ENCODE assay signal across 8 mouse cellular contexts in genomic region chr19:5965280-5965679, GRCm38 (mm10). TPM values are rescaled to one million over a fixed set of nuclear protein-coding genes. Genes with fewer than 3 reads are reported as not detected.
A peak's percentile ranks its signal among the peaks of the same experiment; 100 is the strongest.
DNase-seq lines count a peak whose midpoint lies in the region; ATAC-seq and TF ChIP-seq lines count a peak whose summit lies in the region.
"Had no signal": no experiment of that assay in that cellular context is flagged by ENCODE, and none has a peak within 500 bp of the region (broad histone marks: within the 10 kb centered on the region; RNA-seq: fewer than 3 reads in every experiment).

No protein-coding gene starts in this region.

- H3K36me3 ChIP-seq in E14TG2a.4 (ENCODE audit: insufficient read depth, low read length), result peaks cover 21% of the 10 kb centered on the region
- H3K36me3 ChIP-seq in heart, embryonic 10.5 days, result peaks cover 15% of the 10 kb centered on the region
- no peaks in the 10 kb centered on the region for H3K36me3 ChIP-seq in lung, embryonic 16.5 days (ENCODE audit: control insufficient read depth, insufficient read depth, low read length)
- H3K36me3 ChIP-seq: neural tube, embryonic 13.5 days had no signal

- H3K9me3 ChIP-seq in E14TG2a.4 (ENCODE audit: low read length), result no peaks in the 10 kb centered on the region
- no peaks in the 10 kb centered on the region for H3K9me3 ChIP-seq in heart, embryonic 10.5 days
- H3K9me3 ChIP-seq in lung, embryonic 16.5 days (ENCODE audit: control insufficient read depth, low read length), result no peaks in the 10 kb centered on the region
- H3K9me3 ChIP-seq: neural tube, embryonic 13.5 days had no signal

- ATAC-seq in lung, embryonic 16.5 days (ENCODE audit: low read depth), result peak; percentile 48; the same call in 1 of the 2 replicates

- H3K4me1 ChIP-seq in E14TG2a.4 (replicated peaks; ENCODE audit: low read depth, low read length), result peaks cover 60% of the 10 kb centered on the region
- H3K4me1 ChIP-seq in heart, embryonic 10.5 days, result peaks cover 38% of the 10 kb centered on the region
- H3K4me1 ChIP-seq in lung, embryonic 16.5 days (replicated peaks; ENCODE audit: control insufficient read depth, insufficient read depth, low read length), result peaks cover 17% of the 10 kb centered on the region

- peak; percentile 87 for DNase-seq in ZHBTc4 (ENCODE audit: low read depth, low spot score)
- DNase-seq in embryo, embryonic 11 days, result peak; percentile 86
- DNase-seq in heart, embryonic 10.5 days (ENCODE audit: low spot score), result no peak
- peak; percentile 26 to 78 for DNase-seq in layer of hippocampus, adult 18-20 months (ENCODE audit: low spot score in 2 of 2)
- peak; percentile 75 to 82 for DNase-seq in right cerebral cortex, adult 2 months (ENCODE audit: low spot score in 2 of 2)

- no peak overlapping the region for H3K4me3 ChIP-seq in E14TG2a.4 (replicated peaks; ENCODE audit: low read length)
- no peak overlapping the region for H3K4me3 ChIP-seq in heart, embryonic 10.5 days
- no peak overlapping the region for H3K4me3 ChIP-seq in lung, embryonic 16.5 days (ENCODE audit: low read length)

- 5% methylated on average over 4 of the region's 4 CpGs for WGBS in heart, embryonic 10.5 days
- WGBS in lung, embryonic 16.5 days, result 1% methylated on average over 4 of the region's 4 CpGs

- H3K9ac ChIP-seq in lung, embryonic 16.5 days (ENCODE audit: low read length), result no peak overlapping the region

- H3K4me2 ChIP-seq in lung, embryonic 16.5 days (ENCODE audit: low read depth, low read length), result no peak overlapping the region

- H3K27ac ChIP-seq in heart, embryonic 10.5 days, result peak overlapping the region; percentile 86; the same call in 1 of the 2 replicates
- no peak overlapping the region for H3K27ac ChIP-seq in lung, embryonic 16.5 days (ENCODE audit: low read length)
- H3K27ac ChIP-seq: neural tube, embryonic 13.5 days had no signal

- H3K27me3 ChIP-seq in E14TG2a.4 (ENCODE audit: insufficient read depth, low read length), result no peaks in the 10 kb centered on the region
- H3K27me3 ChIP-seq in heart, embryonic 10.5 days (ENCODE audit: insufficient read depth, poor library complexity, severe bottlenecking), result no peaks in the 10 kb centered on the region
- H3K27me3 ChIP-seq in lung, embryonic 16.5 days (ENCODE audit: control insufficient read depth, insufficient read depth, low read depth, low read length), result no peaks in the 10 kb centered on the region
- H3K27me3 ChIP-seq: neural tube, embryonic 13.5 days had no signal

- TF ChIP-seq CTCF in E14TG2a.4 (conservative IDR thresholded peaks at IDR 0.05; ENCODE audit: low read length), result peak; percentile 86

RNA-seq across cellular contexts. Expression of gene Pola2, which starts 1.3 kb away (rescaled TPM):
- 70.0 and 80.7 TPM in 2 replicates for polyA plus RNA-seq in heart, embryonic 10.5 days (2016; fragmentation: Nextera tagmentation; extraction: Ambion mirVana)
- 1 to 10 TPM; 5.0 to 5.9 TPM for total RNA-seq in layer of hippocampus, adult 18-20 months (2021)
- polyA plus RNA-seq in lung, embryonic 16.5 days (2015; fragmentation: Nextera tagmentation; extraction: Ambion mirVana), result 64.2 and 70.0 TPM in 2 replicates

RNA-seq across cellular contexts. Expression of gene Slc22a20, which starts 20.7 kb away (rescaled TPM):
- not detected in 2 replicates for polyA plus RNA-seq in heart, embryonic 10.5 days (2016; fragmentation: Nextera tagmentation; extraction: Ambion mirVana)
- not detected for total RNA-seq in layer of hippocampus, adult 18-20 months (2021)
- polyA plus RNA-seq in lung, embryonic 16.5 days (2015; fragmentation: Nextera tagmentation; extraction: Ambion mirVana), result not detected in 2 replicates
- polyA plus RNA-seq: neural tube, embryonic 13.5 days had no signal

RNA-seq across cellular contexts. Expression of gene Cdc42ep2, which starts 40.7 kb away (rescaled TPM):
- 5.9 and 7.4 TPM in 2 replicates for polyA plus RNA-seq in heart, embryonic 10.5 days (2016; fragmentation: Nextera tagmentation; extraction: Ambion mirVana)
- total RNA-seq in layer of hippocampus, adult 18-20 months (2021), result 1 to 10 TPM; 4.3 to 4.6 TPM
- polyA plus RNA-seq in lung, embryonic 16.5 days (2015; fragmentation: Nextera tagmentation; extraction: Ambion mirVana), result 15.6 and 17.1 TPM in 2 replicates

RNA-seq across cellular contexts. Expression of gene Capn1, which starts 50.4 kb away (rescaled TPM):
- polyA plus RNA-seq in heart, embryonic 10.5 days (2016; fragmentation: Nextera tagmentation; extraction: Ambion mirVana), result 7.3 and 7.4 TPM in 2 replicates
- 10 to 100 TPM; 23.2 to 24.8 TPM for total RNA-seq in layer of hippocampus, adult 18-20 months (2021)
- 12.3 and 12.8 TPM in 2 replicates for polyA plus RNA-seq in lung, embryonic 16.5 days (2015; fragmentation: Nextera tagmentation; extraction: Ambion mirVana)

RNA-seq across cellular contexts. Expression of gene Dpf2, which starts 52.5 kb away (rescaled TPM):
- 134 and 150 TPM in 2 replicates for polyA plus RNA-seq in heart, embryonic 10.5 days (2016; fragmentation: Nextera tagmentation; extraction: Ambion mirVana)
- 100 to 1,000 TPM in 1 of 2 experiments, 10 to 100 TPM in 1; 90.8 to 100 TPM for total RNA-seq in layer of hippocampus, adult 18-20 months (2021)
- 155 TPM in 2 replicates for polyA plus RNA-seq in lung, embryonic 16.5 days (2015; fragmentation: Nextera tagmentation; extraction: Ambion mirVana)
